Mouse (Mus musculus) olfactory bulb, adult 2 months (tissue): ENCODE results near the gene Slamf7. TPM values are rescaled to one million over a fixed set of nuclear protein-coding genes. Genes with fewer than 3 reads are reported as not detected.
"Not testable (repeated sequence)": the region's sequence is repeated elsewhere in the genome, so short reads cannot be mapped to it uniquely, and the experiment has no call there.

Source experiments
- H3K27ac ChIP-seq: fragments of 200-500 bp; 2 replicates; pipeline ENCODE4 v1.5.1; 2012; ENCODE audit warnings: low read depth, low read length; ENCODE audit not compliant: insufficient read depth
- H3K4me1 ChIP-seq: fragments of 200-500 bp; 2 replicates; pipeline ENCODE4 v1.6.1; 2012; ENCODE audit warnings: low read length; ENCODE audit not compliant: control insufficient read depth, insufficient read depth
- H3K4me3 ChIP-seq: fragments of 200-500 bp; 2 replicates; pipeline ENCODE4 v1.5.1; 2012; ENCODE audit warnings: mild to moderate bottlenecking, low read depth, low read length, moderate library complexity; ENCODE audit not compliant: insufficient read depth
- CTCF ChIP-seq: fragments of 200-500 bp; IDR thresholded peaks from 2 replicates; pipeline ENCODE4 v1.5.1; 2012; ENCODE audit warnings: low read depth, mild to moderate bottlenecking, low read length, moderate library complexity; ENCODE audit not compliant: insufficient read depth
- POLR2A ChIP-seq: fragments of 200-500 bp; IDR thresholded peaks from 2 replicates; pipeline ENCODE4 v1.6.1; 2012; ENCODE audit warnings: mild to moderate bottlenecking, low read depth, low read length, moderate library complexity; ENCODE audit not compliant: insufficient read depth
- WGBS: fragments of 180-500 bp; shearing (Covaris S2); methylation state at CpG from one replicate; pipeline ENCODE4 v1.1.7; 2018; 5-methylcytosine and 5-hydroxymethylcytosine counted together
- polyA plus RNA-seq: library from polyadenylated mRNA; stranded (reverse); fragments of >200 nt; gene quantifications from 2 replicates; pipeline ENCODE4 v1.2.4, GENCODE M21; 2012; ENCODE audit warnings: low replicate concordance; ENCODE audit not compliant: missing spikeins, insufficient read depth, insufficient read length

Gene Slamf7
- polyA plus RNA-seq, 1 experiment: not detected

DNA sequence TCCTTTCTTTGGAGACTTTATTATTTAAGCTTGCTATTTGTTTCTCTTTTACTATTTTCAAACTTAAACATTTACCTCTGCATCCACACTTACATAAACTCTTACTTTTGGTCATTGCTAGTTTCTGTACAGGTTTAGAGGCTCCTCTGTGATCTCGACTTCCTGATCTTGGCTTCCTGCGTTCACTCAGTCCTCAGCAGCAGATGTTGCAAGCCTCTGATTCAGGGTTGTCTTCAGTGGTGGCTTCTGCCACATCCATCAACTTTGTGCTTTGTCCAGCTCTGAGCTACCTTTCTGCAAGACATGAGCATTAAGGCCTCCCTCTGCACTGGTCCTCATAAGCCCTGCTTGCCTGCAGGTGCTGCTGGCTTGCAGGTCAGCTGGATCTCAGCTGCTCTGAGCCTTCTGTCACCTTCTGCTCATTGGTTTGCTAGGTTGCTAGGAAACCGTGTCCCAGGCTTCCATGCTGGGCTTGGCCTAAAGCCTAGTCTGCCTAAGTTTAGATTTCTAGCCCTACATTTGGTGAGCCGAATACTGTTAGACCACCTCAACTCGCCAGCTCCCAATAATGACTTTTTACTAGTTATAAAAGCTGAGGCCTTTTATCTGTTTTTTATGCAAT, 20.1 kb upstream of the Slamf7 start:
- TF ChIP-seq POLR2A (no peak), CTCF (no peak)
- peaks cover 2% of the 10 kb centered on the region; the same call in 1 of the 2 replicates for H3K4me1 ChIP-seq
- WGBS: 63% methylated on average over 5 of the region's 5 CpGs

DNA sequence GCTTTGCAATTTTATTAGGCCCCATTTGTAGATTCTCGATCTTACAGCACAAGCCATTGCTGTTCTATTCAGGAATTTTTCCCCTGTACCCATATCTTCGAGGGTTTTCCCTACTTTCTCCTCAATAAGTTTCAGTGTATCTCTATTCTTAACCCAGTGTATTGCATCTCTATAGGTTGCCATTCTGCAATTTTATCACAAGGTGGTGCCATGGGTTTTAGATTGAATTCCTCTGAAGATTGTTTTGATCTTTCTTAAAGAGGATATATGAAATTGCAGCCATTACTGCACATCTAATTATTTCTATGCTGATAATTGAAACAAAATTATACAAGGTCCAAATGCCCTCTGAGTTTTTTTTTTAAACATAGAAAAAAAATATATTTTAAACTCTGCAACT, 19.6 kb upstream of the Slamf7 start:
- not testable (repeated sequence) for H3K4me1 ChIP-seq, H3K4me3 ChIP-seq, H3K27ac ChIP-seq
- 87% methylated on average over 2 of the region's 2 CpGs for WGBS

More for the DNA sequence above, 20.1 kb upstream of the Slamf7 start:
- Histone ChIP-seq H3K4me3 (no peak overlapping the region), H3K27ac (no peak overlapping the region)

DNA sequence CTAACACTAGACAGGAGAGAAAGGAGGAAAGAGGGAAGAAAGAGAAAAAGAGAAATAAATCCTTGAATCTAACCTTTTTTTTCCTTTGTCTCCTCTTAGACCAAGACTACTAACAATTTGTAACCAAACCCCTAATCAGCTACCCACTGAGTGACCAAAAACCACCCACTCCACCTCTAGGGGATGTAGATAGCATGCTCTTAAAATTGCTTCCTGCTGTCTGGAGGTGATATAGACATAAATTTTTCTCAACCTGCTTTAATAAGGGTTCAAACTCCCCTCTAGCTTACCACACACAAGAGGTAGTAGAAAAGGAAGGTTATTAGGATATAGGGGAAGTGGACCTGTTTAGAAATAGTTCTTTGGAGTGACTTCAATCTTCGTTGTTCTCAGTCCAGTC, 14.3 kb upstream of the Slamf7 start:
- Histone ChIP-seq H3K27ac (no peak overlapping the region), H3K4me1 (no peaks in the 10 kb centered on the region), H3K4me3 (no peak overlapping the region)
- 54% methylated on average over 1 of the region's 1 CpGs for WGBS
- TF ChIP-seq POLR2A: no peak
- TF ChIP-seq CTCF: no peak

GRCm38 (mm10) chr1:171666350-171666749, 13.5 kb upstream of the Slamf7 start:
- Histone ChIP-seq H3K27ac (no peak overlapping the region), H3K4me3 (no peak overlapping the region), H3K4me1 (no peaks in the 10 kb centered on the region)
- 78% methylated on average over 6 of the region's 6 CpGs for WGBS
- TF ChIP-seq POLR2A: no peak
- TF ChIP-seq CTCF: no peak

GRCm38 (mm10) chr1:171663757-171664156, 10.9 kb upstream of the Slamf7 start:
- no peak overlapping the region for H3K4me3 ChIP-seq
- WGBS: 89% methylated on average over 2 of the region's 2 CpGs
- no peak overlapping the region for H3K27ac ChIP-seq
- TF ChIP-seq CTCF (no peak), POLR2A (no peak)
- H3K4me1 ChIP-seq: no peaks in the 10 kb centered on the region

- TF ChIP-seq CTCF: no peak
- no peak for TF ChIP-seq POLR2A
- WGBS: 67% methylated on average over 2 of the region's 2 CpGs
- no peaks in the 10 kb centered on the region for H3K4me1 ChIP-seq
- no peak overlapping the region for H3K27ac ChIP-seq
- H3K4me3 ChIP-seq: no peak overlapping the region
Observed at GRCm38 (mm10) chr1:171661482-171661881, 8.6 kb upstream of the Slamf7 start.

GRCm38 (mm10) chr1:171660423-171660822, 7.6 kb upstream of the Slamf7 start:
- Histone ChIP-seq H3K4me3 (no peak overlapping the region), H3K27ac (no peak overlapping the region), H3K4me1 (no peaks in the 10 kb centered on the region)
- TF ChIP-seq POLR2A (no peak), CTCF (no peak)
- 93% methylated on average over 1 of the region's 1 CpGs for WGBS

GRCm38 (mm10) chr1:171658561-171658991, 5.7 kb upstream of the Slamf7 start:
- Histone ChIP-seq H3K4me1 (no peaks in the 10 kb centered on the region), H3K27ac (no peak overlapping the region), H3K4me3 (no peak overlapping the region)
- TF ChIP-seq POLR2A: no peak
- TF ChIP-seq CTCF: no peak
- WGBS: 70% methylated on average over 5 of the region's 5 CpGs

GRCm38 (mm10) chr1:171648840-171649239, 4.0 kb downstream of the Slamf7 start:
- TF ChIP-seq CTCF (no peak), POLR2A (no peak)
- Histone ChIP-seq H3K4me1 (no peaks in the 10 kb centered on the region), H3K27ac (no peak overlapping the region), H3K4me3 (no peak overlapping the region)
- WGBS: 75% methylated on average over 8 of the region's 8 CpGs

GRCm38 (mm10) chr1:171647716-171648115, 5.1 kb downstream of the Slamf7 start:
- TF ChIP-seq POLR2A (no peak), CTCF (no peak)
- no peaks in the 10 kb centered on the region for H3K4me1 ChIP-seq
- no peak overlapping the region for H3K27ac ChIP-seq
- 83% methylated on average over 5 of the region's 5 CpGs for WGBS
- no peak overlapping the region for H3K4me3 ChIP-seq
